Mouse (Mus musculus) CH12.LX (cell line): Measurements from ENCODE around the gene Gm28041.
"Not testable (repeated sequence)": the region's sequence is repeated elsewhere in the genome, so short reads cannot be mapped to it uniquely, and the experiment has no call there.

Experiments used
- CHD1 ChIP-seq: IDR thresholded peaks from 2 replicates; pipeline ENCODE4 v1.6.1; 2012; ENCODE audit warnings: low read depth, low read length, improper control_type of control experiment, inconsistent platforms
- CHD2 ChIP-seq: IDR thresholded peaks from 2 replicates; pipeline ENCODE4 v1.6.1; 2011; ENCODE audit warnings: low read length, improper control_type of control experiment
- CTCF ChIP-seq, 2 experiments: IDR thresholded peaks in 1 of 2; conservative IDR thresholded peaks in 1 of 2; 2 replicates each; pipeline ENCODE4 v1.5.1; 2011 to 2012; ENCODE audit warnings: low read depth in 2 of 2, low read length in 2 of 2, improper control_type of control experiment in 1 of 2, inconsistent platforms in 1 of 2, mild to moderate bottlenecking in 1 of 2, moderate library complexity in 1 of 2
- ELF1 ChIP-seq: IDR thresholded peaks from 2 replicates; pipeline ENCODE4 v1.6.1; 2014; ENCODE audit warnings: low read depth, mild to moderate bottlenecking, inconsistent platforms, low read length, improper control_type of control experiment
- HCFC1 ChIP-seq: IDR thresholded peaks from 2 replicates; pipeline ENCODE4 v1.6.1; 2012; ENCODE audit warnings: low read depth, mild to moderate bottlenecking, inconsistent platforms, low read length, improper control_type of control experiment
- JUND ChIP-seq: conservative IDR thresholded peaks from 2 replicates; pipeline ENCODE4 v1.6.1; 2011; ENCODE audit warnings: low read depth, low read length, improper control_type of control experiment
- MAFK ChIP-seq: IDR thresholded peaks from 2 replicates; pipeline ENCODE4 v1.6.1; 2011; ENCODE audit warnings: low read length, improper control_type of control experiment; ENCODE audit not compliant: insufficient replicate concordance
- NELFE ChIP-seq: IDR thresholded peaks from 2 replicates; pipeline ENCODE4 v1.6.1; 2011; ENCODE audit warnings: low read depth, low read length, improper control_type of control experiment
- POLR2A ChIP-seq: IDR thresholded peaks from 2 replicates; pipeline ENCODE4 v1.6.1; 2011; ENCODE audit warnings: low read depth, mild to moderate bottlenecking, improper control_type of control experiment, low read length
- RAD21 ChIP-seq: IDR thresholded peaks from 2 replicates; pipeline ENCODE4 v1.6.1; 2011; ENCODE audit warnings: low read depth, mild to moderate bottlenecking, low read length, improper control_type of control experiment, moderate library complexity
- UBTF ChIP-seq: IDR thresholded peaks from 2 replicates; pipeline ENCODE4 v1.6.1; 2012; ENCODE audit warnings: low read depth, mild to moderate bottlenecking, inconsistent platforms, low read length, improper control_type of control experiment, moderate library complexity
- USF1 ChIP-seq: IDR thresholded peaks from 2 replicates; pipeline ENCODE4 v1.6.1; 2014; ENCODE audit warnings: low read depth, mild to moderate bottlenecking, inconsistent platforms, low read length, improper control_type of control experiment
- ZKSCAN1 ChIP-seq: IDR thresholded peaks from 2 replicates; pipeline ENCODE4 v1.6.1; 2012; ENCODE audit warnings: low read depth, inconsistent platforms, low read length, improper control_type of control experiment, borderline replicate concordance
- ZNF384 ChIP-seq: IDR thresholded peaks from 2 replicates; pipeline ENCODE4 v1.6.1; 2012; ENCODE audit warnings: low read depth, low read length, improper control_type of control experiment, inconsistent platforms

GRCm38 (mm10) chr13:67375050-67375911 is at the start of gene Gm28041, which contains the start of gene Zfp456:
- TF ChIP-seq USF1; CTCF (conservative IDR thresholded peaks at IDR 0.05 in 1 of 2, IDR thresholded peaks at IDR 0.05 in 1 of 2; ENCODE audit: low read depth in 2 of 2, low read length in 2 of 2); UBTF; ZNF384; RAD21; ZKSCAN1: not testable (repeated sequence)
- TF ChIP-seq POLR2A (peak; percentile 75), CHD2 (peak; percentile 49; the same call in 1 of the 2 replicates), CHD1 (peak; percentile 98), MAFK (peak; percentile 38; the same call in 1 of the 2 replicates), NELFE (peak; percentile 82), ELF1 (peak; percentile 90), HCFC1 (peak; percentile 94), JUND (0 out of 2 replicates have a peak, but pooled peaks have one; percentile 27)
